Mouse (Mus musculus): ENCODE measurements around the gene Fyb. TPM values are rescaled to one million over a fixed set of nuclear protein-coding genes. Genes with fewer than 3 reads are reported as not detected.

The Fyb gene
- polyA plus RNA-seq, 2 experiments, result 8.3 to 19.5 TPM

GRCm38 (mm10) chr15:6653046-6653445 lies 130.4 kb downstream of the Fyb start:
- Histone ChIP-seq H3K4me1 (replicated peaks; ENCODE audit: control insufficient read depth in 2 of 2, insufficient read depth in 2 of 2, low read length in 1 of 2) (peaks cover 4 to 12% of the 10 kb centered on the region in 2 experiments), H3K27ac (no peak overlapping the region), H3K27me3 (ENCODE audit: control insufficient read depth, insufficient read depth, low read length) (no peaks in the 10 kb centered on the region), H3K4me2 (ENCODE audit: low read depth) (no peak overlapping the region), H3K4me3 (ENCODE audit: insufficient read depth in 1 of 2, low read depth in 2 of 2, low read length in 2 of 2) (no peak overlapping the region), H3K9ac (replicated peaks) (no peak overlapping the region), H3K36me3 (replicated peaks; ENCODE audit: control insufficient read depth, insufficient read depth, low read depth) (no peaks in the 10 kb centered on the region), H3K9me3 (ENCODE audit: control insufficient read depth, low read length) (no peaks in the 10 kb centered on the region)
- ATAC-seq (ENCODE audit: insufficient read depth) (no peak), DNase-seq (ENCODE audit: low read depth in 3 of 3, low spot score in 3 of 3) (no peak)
- TF ChIP-seq EP300 (IDR thresholded peaks at IDR 0.05; ENCODE audit: low read depth) (no peak), CTCF (IDR thresholded peaks at IDR 0.05; ENCODE audit: low read depth) (no peak)
- 21% methylated on average over 4 of the region's 4 CpGs for WGBS (ENCODE audit: insufficient replicate concordance)

DNA sequence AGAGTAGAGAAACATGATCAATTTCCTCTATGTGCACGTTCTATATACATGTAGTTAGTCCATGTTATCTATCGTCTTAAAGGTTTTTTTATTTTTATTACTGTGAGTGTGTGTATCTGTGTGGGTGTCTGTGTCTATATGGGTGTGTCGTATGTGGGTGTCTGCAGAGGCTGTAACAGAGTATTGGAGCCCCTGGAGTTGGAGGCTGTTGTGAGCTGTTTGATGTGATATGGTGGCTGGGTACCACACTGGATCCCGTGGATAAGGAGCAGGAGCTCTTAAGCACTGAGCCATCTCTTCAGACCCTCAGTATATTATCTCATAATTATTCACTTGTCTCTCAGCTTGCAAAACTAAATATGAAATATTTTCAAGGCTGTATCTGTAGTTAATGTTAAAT lies 135.4 kb downstream of the Fyb start:
- Histone ChIP-seq H3K4me3 (ENCODE audit: insufficient read depth in 1 of 2, low read depth in 2 of 2, low read length in 2 of 2) (no peak overlapping the region), H3K27ac (no peak overlapping the region), H3K27me3 (ENCODE audit: control insufficient read depth, insufficient read depth, low read length) (no peaks in the 10 kb centered on the region), H3K4me2 (ENCODE audit: low read depth) (no peak overlapping the region), H3K4me1 (replicated peaks; ENCODE audit: control insufficient read depth in 2 of 2, insufficient read depth in 2 of 2, low read length in 1 of 2) (peaks cover 11 to 21% of the 10 kb centered on the region in 2 experiments), H3K36me3 (replicated peaks; ENCODE audit: control insufficient read depth, insufficient read depth, low read depth) (no peaks in the 10 kb centered on the region), H3K9ac (replicated peaks) (no peak overlapping the region), H3K9me3 (ENCODE audit: control insufficient read depth, low read length) (no peaks in the 10 kb centered on the region)
- 26% methylated on average over 4 of the region's 4 CpGs for WGBS (ENCODE audit: insufficient replicate concordance)
- peak; percentile 33 to 60 (median 59) for DNase-seq (ENCODE audit: low read depth in 3 of 3, low spot score in 3 of 3)
- TF ChIP-seq EP300 (IDR thresholded peaks at IDR 0.05; ENCODE audit: low read depth) (peak; percentile 78), CTCF (IDR thresholded peaks at IDR 0.05; ENCODE audit: low read depth) (no peak)
- peak; percentile 98 for ATAC-seq (ENCODE audit: insufficient read depth)

DNA sequence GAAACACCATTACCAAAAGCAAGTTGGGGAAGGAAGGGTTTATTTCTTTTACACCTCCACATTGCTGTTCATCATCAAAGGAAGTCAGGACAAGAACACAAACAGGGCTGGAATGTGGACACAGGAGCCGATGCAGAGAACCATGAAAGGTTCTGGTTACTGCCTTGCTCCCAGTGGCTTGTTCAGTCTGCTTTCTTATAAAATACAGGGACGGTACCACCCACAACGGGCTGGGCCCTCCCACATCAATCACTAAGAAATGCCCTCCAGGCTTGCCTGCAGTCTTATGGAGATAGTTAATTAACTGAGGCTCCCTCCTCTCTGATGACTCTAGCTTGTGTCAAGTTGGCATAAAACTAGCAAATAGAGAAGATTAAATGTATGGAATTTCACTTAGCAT lies 139.3 kb downstream of the Fyb start:
- no peaks in the 10 kb centered on the region for H3K9me3 ChIP-seq (ENCODE audit: control insufficient read depth, low read length)
- no peaks in the 10 kb centered on the region for H3K36me3 ChIP-seq (replicated peaks; ENCODE audit: control insufficient read depth, insufficient read depth, low read depth)
- no peak overlapping the region for H3K4me2 ChIP-seq (ENCODE audit: low read depth)
- H3K4me3 ChIP-seq (ENCODE audit: insufficient read depth in 1 of 2, low read depth in 2 of 2, low read length in 2 of 2), result no peak overlapping the region
- peaks cover 11 to 19% of the 10 kb centered on the region in 2 experiments for H3K4me1 ChIP-seq (replicated peaks; ENCODE audit: control insufficient read depth in 2 of 2, insufficient read depth in 2 of 2, low read length in 1 of 2)
- H3K9ac ChIP-seq (replicated peaks), result no peak overlapping the region
- ATAC-seq (ENCODE audit: insufficient read depth), result no peak
- H3K27ac ChIP-seq, result no peak overlapping the region
- no peak for DNase-seq (ENCODE audit: low read depth in 3 of 3, low spot score in 3 of 3)
- TF ChIP-seq CTCF (IDR thresholded peaks at IDR 0.05; ENCODE audit: low read depth) (no peak), EP300 (IDR thresholded peaks at IDR 0.05; ENCODE audit: low read depth) (no peak)
- H3K27me3 ChIP-seq (ENCODE audit: control insufficient read depth, insufficient read depth, low read length), result no peaks in the 10 kb centered on the region
- 54% methylated on average over 3 of the region's 3 CpGs for WGBS (ENCODE audit: insufficient replicate concordance)

DNA sequence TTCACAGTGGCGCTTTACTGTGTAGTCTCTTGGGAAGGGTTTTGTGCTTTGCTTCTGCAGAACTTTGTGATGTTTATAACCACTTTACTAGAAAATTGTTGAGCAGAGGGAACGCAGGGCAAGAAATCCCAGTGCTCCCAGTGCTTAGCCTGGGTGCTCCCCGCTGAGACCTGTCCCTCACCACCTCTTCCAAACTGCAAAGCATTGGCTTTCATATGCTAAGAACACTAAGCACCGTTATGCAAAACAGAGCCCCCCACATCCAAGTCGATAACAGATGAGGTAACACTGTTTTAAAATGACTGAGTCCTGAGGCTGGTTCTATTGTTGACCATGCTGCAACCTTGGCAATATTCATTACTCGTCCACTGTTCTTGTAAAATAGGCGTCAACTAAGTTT lies 141.3 kb downstream of the Fyb start:
- no peak overlapping the region for H3K4me3 ChIP-seq (ENCODE audit: insufficient read depth in 1 of 2, low read depth in 2 of 2, low read length in 2 of 2)
- ATAC-seq (ENCODE audit: insufficient read depth) (no peak), DNase-seq (ENCODE audit: low read depth in 3 of 3, low spot score in 3 of 3) (no peak)
- H3K27ac ChIP-seq, result no peak overlapping the region
- H3K27me3 ChIP-seq (ENCODE audit: control insufficient read depth, insufficient read depth, low read length), result no peaks in the 10 kb centered on the region
- no peak overlapping the region for H3K4me2 ChIP-seq (ENCODE audit: low read depth)
- no peak overlapping the region for H3K9ac ChIP-seq (replicated peaks)
- peaks cover 2 to 15% of the 10 kb centered on the region in 2 experiments for H3K4me1 ChIP-seq (replicated peaks; ENCODE audit: control insufficient read depth in 2 of 2, insufficient read depth in 2 of 2, low read length in 1 of 2)
- no peaks in the 10 kb centered on the region for H3K9me3 ChIP-seq (ENCODE audit: control insufficient read depth, low read length)
- WGBS (ENCODE audit: insufficient replicate concordance), result 64% methylated on average over 7 of the region's 7 CpGs
- no peaks in the 10 kb centered on the region for H3K36me3 ChIP-seq (replicated peaks; ENCODE audit: control insufficient read depth, insufficient read depth, low read depth)
- TF ChIP-seq CTCF (IDR thresholded peaks at IDR 0.05; ENCODE audit: low read depth), result no peak

GRCm38 (mm10) chr15:6666072-6666471 lies 143.4 kb downstream of the Fyb start:
- 57% methylated on average over 5 of the region's 5 CpGs for WGBS (ENCODE audit: insufficient replicate concordance)
- DNase-seq (ENCODE audit: low read depth in 3 of 3, low spot score in 3 of 3) (no peak), ATAC-seq (ENCODE audit: insufficient read depth) (no peak)
- Histone ChIP-seq H3K27ac (no peak overlapping the region), H3K9ac (replicated peaks) (no peak overlapping the region), H3K4me1 (replicated peaks; ENCODE audit: control insufficient read depth in 2 of 2, insufficient read depth in 2 of 2, low read length in 1 of 2) (peaks cover 0 to 14% of the 10 kb centered on the region in 2 experiments), H3K27me3 (ENCODE audit: control insufficient read depth, insufficient read depth, low read length) (no peaks in the 10 kb centered on the region), H3K4me3 (ENCODE audit: insufficient read depth in 1 of 2, low read depth in 2 of 2, low read length in 2 of 2) (no peak overlapping the region), H3K4me2 (ENCODE audit: low read depth) (no peak overlapping the region), H3K36me3 (replicated peaks; ENCODE audit: control insufficient read depth, insufficient read depth, low read depth) (no peaks in the 10 kb centered on the region), H3K9me3 (ENCODE audit: control insufficient read depth, low read length) (no peaks in the 10 kb centered on the region)
- TF ChIP-seq CTCF (IDR thresholded peaks at IDR 0.05; ENCODE audit: low read depth) (no peak), EP300 (IDR thresholded peaks at IDR 0.05; ENCODE audit: low read depth) (no peak)

Data from liver, embryonic 14.5 days (tissue).